Mouse (Mus musculus): Measurements from ENCODE around the gene Plxnb3.

- TF ChIP-seq POLR2A (IDR thresholded peaks at IDR 0.05; ENCODE audit: insufficient read length, low read depth): no peak
- no peak for TF ChIP-seq SRF (IDR thresholded peaks at IDR 0.05; ENCODE audit: control insufficient read depth, insufficient read length, low read depth)
- TF ChIP-seq REST (IDR thresholded peaks at IDR 0.05; ENCODE audit: insufficient read depth, insufficient read length): no peak
- no peak for TF ChIP-seq USF1 (IDR thresholded peaks at IDR 0.05; ENCODE audit: low read depth)
- no peak for TF ChIP-seq MYOG (IDR thresholded peaks at IDR 0.05; ENCODE audit: control insufficient read depth in 1 of 3, insufficient read depth in 1 of 3, insufficient read length in 2 of 3, low read depth in 2 of 3)
- no peak for TF ChIP-seq POLR2AphosphoS2 (IDR thresholded peaks at IDR 0.05; ENCODE audit: insufficient read length, low read depth)
- no peak for TF ChIP-seq TCF12 (IDR thresholded peaks at IDR 0.05; ENCODE audit: insufficient read depth, poor library complexity, severe bottlenecking)
- TF ChIP-seq MYOD1 (IDR thresholded peaks at IDR 0.05; ENCODE audit: control insufficient read depth in 1 of 3, insufficient read length in 2 of 3, low read depth in 2 of 3): no peak
- TF ChIP-seq MAX (IDR thresholded peaks at IDR 0.05; ENCODE audit: low read depth): no peak
- TF ChIP-seq TCF3 (IDR thresholded peaks at IDR 0.05; ENCODE audit: insufficient read length, low read depth): no peak
- TF ChIP-seq CEBPB (IDR thresholded peaks at IDR 0.05; ENCODE audit: insufficient read depth, poor library complexity, severe bottlenecking): no peak
- TF ChIP-seq E2F4 (IDR thresholded peaks at IDR 0.05; ENCODE audit: insufficient read depth): no peak
Measured at GRCm38 (mm10) chrX:73716709-73717545, 40.0 kb upstream of the Plxnb3 start.

Data from myocyte (in vitro differentiated cells).